Comparison of ENCODE assay signal across 9 mouse cellular contexts in the genomic region with DNA sequence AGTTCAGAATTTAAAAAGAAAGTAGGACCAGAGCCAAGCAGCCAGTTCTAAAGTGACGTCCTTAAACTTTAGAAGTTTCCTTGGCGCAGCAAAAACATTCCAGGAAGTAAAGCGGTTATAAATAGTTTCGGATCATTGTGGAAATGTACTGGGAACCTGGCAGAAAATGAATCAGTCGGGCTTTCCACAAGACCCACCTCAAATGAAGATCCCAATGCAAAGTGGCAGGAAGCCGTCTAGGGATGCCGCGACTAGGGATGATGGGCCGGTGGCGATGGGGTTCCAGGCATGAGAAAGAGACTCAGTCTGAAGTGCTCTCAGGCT.
DNase-seq lines count a peak whose midpoint lies in the region; ATAC-seq and TF ChIP-seq lines count a peak whose summit lies in the region.
"Had no signal": no experiment of that assay in that cellular context is flagged by ENCODE, and none has a peak within 500 bp of the region (broad histone marks: within the 10 kb centered on the region; RNA-seq: fewer than 3 reads in every experiment).

No protein-coding gene starts in this region.

- WGBS in limb, embryonic 14.5 days = 58% methylated on average over 10 of the region's 10 CpGs

- H3K36me3 ChIP-seq in limb, embryonic 14.5 days (ENCODE audit: control insufficient read depth, insufficient read depth, low read length) = no peaks in the 10 kb centered on the region

- no peaks in the 10 kb centered on the region for H3K9me3 ChIP-seq in limb, embryonic 14.5 days (ENCODE audit: control insufficient read depth, low read length)

- H3K27ac ChIP-seq in limb, embryonic 14.5 days (replicated peaks; ENCODE audit: low read depth, low read length) = no peak overlapping the region

- DNase-seq in 3134 (ENCODE audit: extremely low read depth, insufficient read length, low spot score) = peak; percentile 43
- peak; percentile 57 for DNase-seq in adrenal gland, postnatal 14 days
- peak; percentile 28 to 43 for DNase-seq in heart, postnatal 10 days
- DNase-seq in limb, embryonic 14.5 days (ENCODE audit: low spot score) = peak; percentile 44
- no peak for DNase-seq in left cerebral cortex, postnatal 25 days (ENCODE audit: low spot score in 2 of 2)
- DNase-seq in thymus, postnatal 25 days = no peak
- DNase-seq in left cerebral cortex, adult 18-20 months (ENCODE audit: low spot score in 2 of 2) = no peak
- DNase-seq: forebrain, postnatal 0 days had no signal

- H3K9ac ChIP-seq in limb, embryonic 14.5 days (ENCODE audit: low read depth, low read length, severe bottlenecking) = no peak overlapping the region
- H3K9ac ChIP-seq: forebrain, postnatal 0 days had no signal

- no peak overlapping the region for H3K4me2 ChIP-seq in limb, embryonic 14.5 days (replicated peaks; ENCODE audit: low read depth, low read length, severe bottlenecking)

- H3K4me1 ChIP-seq in limb, embryonic 14.5 days (ENCODE audit: control insufficient read depth, insufficient read depth, low read length) = peaks cover 20% of the 10 kb centered on the region

- H3K27me3 ChIP-seq in limb, embryonic 14.5 days (ENCODE audit: control insufficient read depth, insufficient read depth, low read length) = no peaks in the 10 kb centered on the region

- H3K4me3 ChIP-seq in limb, embryonic 14.5 days (replicated peaks; ENCODE audit: low read length) = no peak overlapping the region

- intact Hi-C loops in heart, postnatal 10 days (cut with DNase I) = loop anchor here (5.0 kb wide), 1 partner anchor 500 kb away; no protein-coding TSS in a partner anchor
- intact Hi-C loops in left cerebral cortex, postnatal 25 days (cut with DNase I) = no loop called here

- no peak for TF ChIP-seq POLR2A in limb, embryonic 14.5 days (IDR thresholded peaks at IDR 0.05; ENCODE audit: borderline replicate concordance, extremely low read depth, insufficient read depth, insufficient read length)

- no peak for ATAC-seq in limb, embryonic 14.5 days (ENCODE audit: low FRiP score, low read depth)
- ATAC-seq in granulocyte monocyte progenitor cell, adult 5-6 weeks (replicated peaks; ENCODE audit: poor library complexity, severe bottlenecking) = no peak
- ATAC-seq: forebrain, postnatal 0 days had no signal

Comparison
In these comparisons a context has a peak if more than half of its experiments do, and no peak if none do; other contexts are left out.
1. DNase-seq: peak in 3134 (single experiment), adrenal gland, postnatal 14 days (single experiment), heart, postnatal 10 days (2 of 2) and limb, embryonic 14.5 days (single experiment); none in left cerebral cortex, postnatal 25 days (0 of 2), thymus, postnatal 25 days (single experiment) and left cerebral cortex, adult 18-20 months (0 of 2).